In the genomic region with DNA sequence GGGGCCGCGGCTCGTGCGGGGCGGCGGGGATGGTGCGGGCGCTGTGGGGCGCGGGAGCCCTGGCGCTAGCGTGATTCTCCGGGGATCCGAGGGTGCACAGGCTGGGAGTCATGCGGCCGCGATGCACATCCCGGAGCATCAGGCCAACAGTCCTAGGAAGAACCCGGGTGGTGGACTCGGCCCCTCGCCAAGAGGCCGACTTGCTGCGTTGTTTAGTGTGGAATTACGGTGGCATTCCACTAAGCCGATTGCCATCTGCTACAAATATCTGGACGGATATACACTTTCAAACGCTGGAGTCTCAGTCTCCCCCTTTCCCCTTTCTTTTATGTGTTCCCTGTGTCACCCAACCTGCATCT, we compare ENCODE assay signal across 8 mouse cellular contexts. TPM values are rescaled to one million over a fixed set of nuclear protein-coding genes. Genes with fewer than 3 reads are reported as not detected.
DNase-seq lines count a peak whose midpoint lies in the region; ATAC-seq and TF ChIP-seq lines count a peak whose summit lies in the region.

No protein-coding gene starts in this region.

- peak overlapping the region; percentile 70 for H3K4me2 ChIP-seq in heart, embryonic 12.5 days
- peak overlapping the region; percentile 70 for H3K4me2 ChIP-seq in forebrain, embryonic 16.5 days (ENCODE audit: low read length)

- peaks cover 6% of the 10 kb centered on the region; the same call in 1 of the 2 replicates for H3K36me3 ChIP-seq in heart, embryonic 12.5 days
- H3K36me3 ChIP-seq in ES-E14 (ENCODE audit: control insufficient read depth, insufficient read depth, low read length, poor library complexity, severe bottlenecking) = no peaks in the 10 kb centered on the region
- no peaks in the 10 kb centered on the region for H3K36me3 ChIP-seq in forebrain, embryonic 16.5 days (ENCODE audit: control insufficient read depth, insufficient read depth)

- under 1% methylated on average over 27 of the region's 27 CpGs for WGBS in heart, embryonic 12.5 days
- under 1% methylated on average over 24 of the region's 27 CpGs for WGBS in forebrain, embryonic 16.5 days

- peak overlapping the region; percentile 66 for H3K4me3 ChIP-seq in heart, embryonic 12.5 days
- H3K4me3 ChIP-seq in ES-E14 (ENCODE audit: insufficient read depth in 1 of 2, low read depth in 1 of 2, low read length in 2 of 2, poor library complexity in 1 of 2, severe bottlenecking in 1 of 2) = peak overlapping the region; percentile 84 to 98
- H3K4me3 ChIP-seq in forebrain, embryonic 16.5 days (replicated peaks; ENCODE audit: low read length) = peak overlapping the region; percentile 91

- H3K9me3 ChIP-seq in heart, embryonic 12.5 days (replicated peaks) = no peaks in the 10 kb centered on the region
- no peaks in the 10 kb centered on the region for H3K9me3 ChIP-seq in ES-E14 (ENCODE audit: control insufficient read depth, insufficient read depth, low read depth, low read length)
- no peaks in the 10 kb centered on the region for H3K9me3 ChIP-seq in forebrain, embryonic 16.5 days (ENCODE audit: control insufficient read depth, low read length)

- no peak for DNase-seq in heart, postnatal 4 days
- no peak for DNase-seq in ES-E14 (ENCODE audit: low read depth, low spot score)
- no peak for DNase-seq in right cerebral cortex, postnatal 4 days
- no peak for DNase-seq in left cerebral cortex, adult 18-20 months (ENCODE audit: low spot score in 2 of 2)

- in situ Hi-C loops in ES-E14 (cut with MboI; ENCODE audit: low sequenced_read_pairs in 2 of 2, unreplicated experiment in 2 of 2) = no loop called here

- peak overlapping the region; percentile 63 for H3K27ac ChIP-seq in heart, embryonic 12.5 days (ENCODE audit: poor library complexity, severe bottlenecking)
- H3K27ac ChIP-seq in ES-E14 (ENCODE audit: insufficient read depth, low read depth, low read length, poor library complexity, severe bottlenecking) = peak overlapping the region; percentile 81
- H3K27ac ChIP-seq in forebrain, embryonic 16.5 days (ENCODE audit: low read length) = peak overlapping the region; percentile 85

- peak overlapping the region; percentile 81 for H3K9ac ChIP-seq in heart, embryonic 12.5 days
- H3K9ac ChIP-seq in ES-E14 (ENCODE audit: insufficient read depth, low read depth, low read length, poor library complexity, severe bottlenecking) = peak overlapping the region; percentile 98
- H3K9ac ChIP-seq in forebrain, embryonic 16.5 days (replicated peaks; ENCODE audit: low read depth, low read length) = peak overlapping the region; percentile 93

- ATAC-seq in heart, embryonic 12.5 days (ENCODE audit: insufficient number of reproducible peaks, low FRiP score) = peak; percentile 77
- peak; percentile 78; the same call in 1 of the 2 replicates for ATAC-seq in forebrain, embryonic 16.5 days
- ATAC-seq in megakaryocyte, adult 5-6 weeks (ENCODE audit: poor library complexity, severe bottlenecking) = peak; percentile 4
- no peak for ATAC-seq in erythroid progenitor cell, adult 5-6 weeks (replicated peaks; ENCODE audit: low FRiP score, poor library complexity, severe bottlenecking)

- H3K4me1 ChIP-seq in heart, embryonic 12.5 days (replicated peaks) = no peaks in the 10 kb centered on the region; the same call in 1 of the 2 replicates
- peaks cover 0 to 4% of the 10 kb centered on the region in 2 experiments; a peak in 1 of 4 replicates for H3K4me1 ChIP-seq in ES-E14 (ENCODE audit: control insufficient read depth in 2 of 2, insufficient read depth in 2 of 2, low read length in 2 of 2, poor library complexity in 1 of 2)
- peaks cover 6% of the 10 kb centered on the region for H3K4me1 ChIP-seq in forebrain, embryonic 16.5 days (replicated peaks; ENCODE audit: control insufficient read depth, insufficient read depth, low read length)

- H3K27me3 ChIP-seq in heart, embryonic 12.5 days (replicated peaks) = no peaks in the 10 kb centered on the region
- no peaks in the 10 kb centered on the region for H3K27me3 ChIP-seq in forebrain, embryonic 16.5 days (replicated peaks; ENCODE audit: control insufficient read depth, insufficient read depth, low read length)

TF ChIP-seq in ES-E14, 5 proteins besides CTCF, POLR2A, EP300 and RAD21:
- TF ChIP-seq ZNF384 (IDR thresholded peaks at IDR 0.05; ENCODE audit: low read depth, low read length) = no peak

RNA-seq across cellular contexts. Expression of a gene that starts 0.4 kb away (rescaled TPM):
- 17.0 and 17.5 TPM in 2 replicates for polyA plus RNA-seq in heart, embryonic 12.5 days (2016; fragmentation: Nextera tagmentation; extraction: Ambion mirVana)
- 10 to 100 TPM; 13.1 to 17.3 TPM for total RNA-seq in heart, postnatal 4 days (2021)
- 8.2 and 11.5 TPM in 2 replicates for total RNA-seq in ES-E14 (2012; rRNA removed)
- 15.5 and 16.0 TPM in 2 replicates for polyA plus RNA-seq in forebrain, embryonic 16.5 days (2015; fragmentation: Nextera tagmentation; extraction: Ambion mirVana)
- 20.1 and 28.7 TPM in 2 replicates for total RNA-seq in megakaryocyte, adult 5-6 weeks (2015)
- total RNA-seq in megakaryocyte, adult 5-6 weeks (2017) = 23.7 and 33.2 TPM in 2 replicates
- 4.6 and 5.4 TPM in 2 replicates for total RNA-seq in erythroid progenitor cell, adult 5-6 weeks (2015; ENCODE audit: low replicate concordance)
- 4.1 and 8.1 TPM in 2 replicates for total RNA-seq in erythroid progenitor cell, adult 5-6 weeks (2017; ENCODE audit: low replicate concordance)
- 10 to 100 TPM; 13.3 to 16.2 TPM for total RNA-seq in left cerebral cortex, adult 18-20 months (2021)

RNA-seq across cellular contexts. Expression of a gene that starts 0.9 kb away (rescaled TPM):
- 48.1 and 50.0 TPM in 2 replicates for polyA plus RNA-seq in heart, embryonic 12.5 days (2016; fragmentation: Nextera tagmentation; extraction: Ambion mirVana)
- total RNA-seq in heart, postnatal 4 days (2021) = 10 to 100 TPM; 18.1 to 18.3 TPM
- 28.7 and 35.0 TPM in 2 replicates for total RNA-seq in ES-E14 (2012; rRNA removed)
- polyA plus RNA-seq in forebrain, embryonic 16.5 days (2015; fragmentation: Nextera tagmentation; extraction: Ambion mirVana) = 48.2 and 50.8 TPM in 2 replicates
- total RNA-seq in megakaryocyte, adult 5-6 weeks (2015) = 31.2 and 42.5 TPM in 2 replicates
- total RNA-seq in megakaryocyte, adult 5-6 weeks (2017) = 23.3 and 25.6 TPM in 2 replicates
- total RNA-seq in erythroid progenitor cell, adult 5-6 weeks (2015; ENCODE audit: low replicate concordance) = 10.9 and 15.1 TPM in 2 replicates
- total RNA-seq in erythroid progenitor cell, adult 5-6 weeks (2017; ENCODE audit: low replicate concordance) = 10.1 and 12.7 TPM in 2 replicates
- 10 to 100 TPM; 21.7 to 22.3 TPM for total RNA-seq in left cerebral cortex, adult 18-20 months (2021)
